Mouse (Mus musculus) embryonic facial prominence, embryonic 14.5 days (tissue): ENCODE measurements around the gene 2310033P09Rik. TPM values are rescaled to one million over a fixed set of nuclear protein-coding genes. Genes with fewer than 3 reads are reported as not detected.

Source experiments
- ATAC-seq: fragments of 200-750 bp; cut with Nextera tagmentation; 2 replicates; pipeline ENCODE4 v1.8.0; 2017; ENCODE audit warnings: low read depth, moderate number of reproducible peaks, moderate TSS enrichment
- DNase-seq: peaks from one replicate; pipeline ENCODE4 v3.0.0-alpha.2; 2015; ENCODE audit warnings: low spot score
- H3K27ac ChIP-seq: fragments of 300-500 bp; sonication (generic); replicated peaks from 2 replicates; pipeline ENCODE4 v1.5.1; 2014; ENCODE audit warnings: low read depth, mild to moderate bottlenecking, low read length, moderate library complexity
- H3K27me3 ChIP-seq: fragments of 300-500 bp; sonication (generic); replicated peaks from 2 replicates; pipeline ENCODE4 v1.6.1; 2014; ENCODE audit warnings: low read length; ENCODE audit not compliant: control insufficient read depth, insufficient read depth
- H3K36me3 ChIP-seq: fragments of 300-500 bp; sonication (generic); 2 replicates; pipeline ENCODE4 v1.6.1; 2014; ENCODE audit warnings: low read length, mixed read lengths; ENCODE audit not compliant: control insufficient read depth, insufficient read depth
- H3K4me1 ChIP-seq: fragments of 300-500 bp; sonication (generic); 2 replicates; pipeline ENCODE4 v1.6.1; 2014; ENCODE audit warnings: antibody characterized with exemption, low read length; ENCODE audit not compliant: control insufficient read depth, insufficient read depth
- H3K4me2 ChIP-seq: fragments of 300-500 bp; sonication (generic); 2 replicates; pipeline ENCODE4 v1.6.1; 2014; ENCODE audit warnings: low read depth, mild to moderate bottlenecking, low read length, moderate library complexity, mixed read lengths
- H3K4me3 ChIP-seq: fragments of 300-500 bp; sonication (generic); 2 replicates; pipeline ENCODE4 v1.5.1; 2014; ENCODE audit warnings: low read depth, mild to moderate bottlenecking, low read length
- H3K9ac ChIP-seq: fragments of 300-500 bp; sonication (generic); 2 replicates; pipeline ENCODE4 v1.6.1; 2014; ENCODE audit warnings: low read depth, mild to moderate bottlenecking, low read length, moderate library complexity, mixed read lengths
- H3K9me3 ChIP-seq: fragments of 300-500 bp; sonication (generic); 2 replicates; pipeline ENCODE4 v1.6.1; 2016; ENCODE audit warnings: low read length; ENCODE audit not compliant: control insufficient read depth
- WGBS: fragments of 180-500 bp; shearing (Covaris S2); extraction: QIAGEN DNeasy Blood & Tissue Kit; methylation state at CpG from one replicate; pipeline ENCODE4 v1.1.7; 2014; 5-methylcytosine and 5-hydroxymethylcytosine counted together
- polyA plus RNA-seq: library from polyadenylated mRNA; unstranded; fragments of >200 nt; fragmentation: Nextera tagmentation; extraction: Ambion mirVana; gene quantifications from 2 replicates; pipeline ENCODE4 v1.2.1, GENCODE M21; 2014

The 2310033P09Rik gene
- polyA plus RNA-seq, 1 experiment from 2014 or later, result 23.9 TPM

DNA sequence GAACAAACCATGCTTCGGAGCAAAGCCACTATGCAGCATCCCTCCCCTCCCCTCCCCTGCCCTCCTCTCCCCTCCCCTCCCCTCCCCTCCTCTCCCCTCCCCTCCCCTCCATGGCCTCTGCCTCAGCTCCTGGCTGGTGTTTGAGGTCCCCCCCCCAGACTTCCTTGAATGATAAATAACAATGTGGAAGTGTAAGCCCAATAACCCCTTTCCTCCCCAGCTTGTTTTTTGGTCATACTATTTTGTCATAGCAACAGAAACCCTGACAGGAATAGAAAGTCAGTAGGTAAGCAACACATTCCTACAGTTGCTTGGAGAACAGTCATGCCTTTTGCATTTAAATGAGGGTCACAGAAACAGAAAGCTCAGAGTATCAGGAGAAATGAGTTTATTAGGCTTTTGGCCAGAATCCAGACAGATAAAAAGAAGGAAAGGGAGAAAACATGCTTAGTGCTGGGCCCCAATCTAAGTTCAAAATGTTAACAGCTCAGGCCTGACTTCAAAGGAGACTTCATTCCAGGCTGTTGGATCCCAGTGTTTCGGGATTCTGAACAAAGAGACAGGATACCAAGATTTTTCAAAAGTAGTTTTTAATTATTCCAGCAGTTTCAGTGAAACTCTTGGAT lies 42.4 kb upstream of the 2310033P09Rik start:
- ATAC-seq, result no peak
- Histone ChIP-seq H3K9me3 (no peaks in the 10 kb centered on the region), H3K27ac (no peak overlapping the region), H3K4me1 (peaks cover 13% of the 10 kb centered on the region), H3K4me2 (no peak overlapping the region), H3K9ac (no peak overlapping the region), H3K4me3 (no peak overlapping the region), H3K27me3 (no peaks in the 10 kb centered on the region), H3K36me3 (no peaks in the 10 kb centered on the region)
- no peak for DNase-seq
- 74% methylated on average over 2 of the region's 2 CpGs for WGBS

DNA sequence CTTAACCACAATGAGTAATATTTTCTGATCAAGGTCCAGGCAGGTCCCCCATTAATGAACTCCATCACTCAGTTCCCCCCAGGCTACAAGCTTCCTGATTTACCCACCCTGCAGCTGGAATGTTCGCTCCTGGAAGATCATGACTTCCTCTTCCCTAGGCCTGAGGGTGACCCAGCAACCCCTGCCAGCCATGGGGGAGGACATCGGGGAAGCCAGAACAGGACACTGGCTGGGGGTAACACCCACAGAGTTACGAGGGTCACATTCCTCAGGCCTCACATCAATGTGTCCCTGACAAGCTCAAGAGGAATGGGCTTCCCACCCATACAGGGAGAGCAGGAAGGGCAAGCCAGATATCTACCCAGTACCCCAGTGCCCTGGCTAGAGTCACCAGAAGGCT lies 38.3 kb upstream of the 2310033P09Rik start:
- DNase-seq, result no peak
- H3K27ac ChIP-seq, result no peak overlapping the region
- H3K4me3 ChIP-seq, result no peak overlapping the region
- no peak for ATAC-seq
- H3K9me3 ChIP-seq, result no peaks in the 10 kb centered on the region
- WGBS, result 61% methylated on average over 3 of the region's 3 CpGs
- peaks cover 7% of the 10 kb centered on the region for H3K27me3 ChIP-seq
- no peaks in the 10 kb centered on the region for H3K4me1 ChIP-seq
- no peaks in the 10 kb centered on the region for H3K36me3 ChIP-seq
- no peak overlapping the region for H3K4me2 ChIP-seq
- no peak overlapping the region for H3K9ac ChIP-seq

DNA sequence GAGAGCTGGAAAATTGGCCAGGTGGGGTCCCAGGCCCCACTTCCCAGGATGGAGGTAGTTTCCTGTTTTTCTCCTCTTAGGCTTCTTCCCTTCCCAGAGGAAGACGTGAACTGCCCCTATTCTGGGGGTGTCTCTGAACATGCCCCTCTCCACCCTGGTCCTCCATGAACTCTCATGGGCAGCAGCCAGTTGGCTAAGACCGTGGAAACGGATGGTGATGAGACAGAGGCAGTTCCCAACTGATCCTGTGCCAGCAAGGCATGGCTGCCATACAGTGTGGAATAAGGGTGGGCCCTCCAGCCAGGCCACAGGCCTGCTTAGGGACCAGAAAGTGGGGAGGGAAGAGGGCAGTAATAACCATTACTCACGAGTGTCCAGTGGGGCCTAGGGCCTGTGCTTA lies 37.6 kb upstream of the 2310033P09Rik start:
- H3K36me3 ChIP-seq, result no peaks in the 10 kb centered on the region
- H3K9me3 ChIP-seq, result no peaks in the 10 kb centered on the region
- no peak overlapping the region for H3K9ac ChIP-seq
- no peak overlapping the region for H3K27ac ChIP-seq
- H3K4me3 ChIP-seq, result no peak overlapping the region
- no peak overlapping the region for H3K4me2 ChIP-seq
- no peaks in the 10 kb centered on the region for H3K4me1 ChIP-seq
- 69% methylated on average over 3 of the region's 4 CpGs for WGBS
- DNase-seq, result no peak
- ATAC-seq, result no peak
- peaks cover 15% of the 10 kb centered on the region for H3K27me3 ChIP-seq

DNA sequence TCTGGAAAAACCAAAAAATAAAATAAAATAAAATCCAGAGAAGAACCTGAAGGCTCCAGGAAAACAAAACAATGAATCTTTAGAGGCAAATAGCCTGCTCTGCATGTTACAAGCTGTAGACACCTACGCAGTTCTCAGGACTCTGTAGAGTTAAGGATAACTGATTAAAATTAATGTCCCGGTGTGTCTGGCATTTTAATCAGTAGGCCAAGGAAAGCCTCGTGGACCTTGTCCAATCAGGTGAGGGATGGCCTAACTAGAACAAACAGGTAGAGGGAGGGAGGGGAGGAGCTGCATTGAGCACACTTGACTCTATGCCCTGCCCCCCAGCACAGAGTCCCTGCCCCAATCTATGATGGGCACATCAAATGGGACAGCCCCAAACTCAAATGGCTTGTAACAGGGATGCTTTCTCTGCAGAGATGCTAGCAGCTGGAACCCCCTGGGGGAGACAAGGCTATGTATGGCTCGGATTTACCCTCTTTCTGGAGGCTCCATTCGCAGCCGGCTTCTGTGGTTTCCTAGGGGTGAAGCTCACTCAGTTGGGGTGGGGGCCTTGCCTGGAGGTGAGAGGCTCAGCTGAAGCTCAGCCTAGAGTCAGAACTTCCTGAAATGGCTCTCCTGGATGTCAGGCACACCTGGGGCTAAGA lies 33.8 kb upstream of the 2310033P09Rik start:
- no peaks in the 10 kb centered on the region for H3K9me3 ChIP-seq
- H3K4me1 ChIP-seq, result no peaks in the 10 kb centered on the region
- no peak overlapping the region for H3K4me3 ChIP-seq
- DNase-seq (no peak), ATAC-seq (no peak)
- H3K36me3 ChIP-seq, result no peaks in the 10 kb centered on the region
- WGBS, result 65% methylated on average over 6 of the region's 6 CpGs
- H3K9ac ChIP-seq, result no peak overlapping the region
- no peak overlapping the region for H3K4me2 ChIP-seq
- no peak overlapping the region for H3K27ac ChIP-seq
- peaks cover 52% of the 10 kb centered on the region for H3K27me3 ChIP-seq

DNA sequence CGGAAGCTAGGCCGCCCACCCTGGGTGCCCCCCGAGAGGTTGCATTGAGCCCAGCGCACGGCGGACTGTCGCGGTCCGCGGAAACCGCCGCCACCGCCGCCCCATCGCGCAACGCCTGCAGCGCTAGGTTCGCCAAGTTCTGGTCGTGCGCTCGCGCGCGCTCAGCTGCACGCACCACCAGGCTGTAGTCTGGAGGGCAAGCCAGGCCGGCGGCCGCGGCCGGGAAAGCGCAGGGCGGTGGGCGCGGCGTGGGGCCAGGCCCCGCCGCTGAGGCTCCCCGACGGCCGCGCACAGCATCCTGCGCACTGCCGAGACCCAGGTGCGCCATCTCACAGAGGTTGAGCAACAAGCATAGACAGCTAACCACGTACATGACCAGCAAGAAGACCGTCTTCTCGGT lies 31.6 kb upstream of the 2310033P09Rik start:
- H3K4me3 ChIP-seq, result peak overlapping the region; percentile 28
- no peaks in the 10 kb centered on the region for H3K4me1 ChIP-seq
- no peaks in the 10 kb centered on the region for H3K36me3 ChIP-seq
- H3K27me3 ChIP-seq, result peaks cover 59% of the 10 kb centered on the region
- DNase-seq (no peak), ATAC-seq (no peak)
- no peak overlapping the region for H3K27ac ChIP-seq
- WGBS, result 8% methylated on average over 13 of the region's 48 CpGs
- peak overlapping the region; percentile 14; the same call in 1 of the 2 replicates for H3K9ac ChIP-seq
- H3K4me2 ChIP-seq, result peak overlapping the region; percentile 38
- no peaks in the 10 kb centered on the region for H3K9me3 ChIP-seq

DNA sequence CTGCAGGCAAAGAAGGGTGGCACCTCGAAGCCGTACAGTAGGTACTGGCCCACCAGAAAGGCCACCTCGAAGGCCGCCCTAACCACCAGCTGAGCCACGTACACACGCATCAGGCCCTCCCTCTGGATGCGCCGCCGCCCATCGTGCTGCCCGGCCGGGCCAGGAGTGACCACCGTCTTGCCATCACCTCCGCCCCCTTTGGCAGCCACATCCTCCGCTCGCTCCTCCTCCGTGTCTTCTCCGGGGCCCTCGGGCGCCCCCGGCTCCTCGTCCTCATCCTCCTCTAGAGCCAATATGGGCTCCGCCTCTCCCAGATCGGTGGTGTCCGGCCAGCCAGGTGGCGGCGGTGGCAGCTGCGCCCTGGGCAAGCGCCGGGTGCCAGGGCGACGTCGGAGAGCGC lies 31.2 kb upstream of the 2310033P09Rik start:
- H3K9ac ChIP-seq, result no peak overlapping the region
- 8% methylated on average over 19 of the region's 34 CpGs for WGBS

DNA sequence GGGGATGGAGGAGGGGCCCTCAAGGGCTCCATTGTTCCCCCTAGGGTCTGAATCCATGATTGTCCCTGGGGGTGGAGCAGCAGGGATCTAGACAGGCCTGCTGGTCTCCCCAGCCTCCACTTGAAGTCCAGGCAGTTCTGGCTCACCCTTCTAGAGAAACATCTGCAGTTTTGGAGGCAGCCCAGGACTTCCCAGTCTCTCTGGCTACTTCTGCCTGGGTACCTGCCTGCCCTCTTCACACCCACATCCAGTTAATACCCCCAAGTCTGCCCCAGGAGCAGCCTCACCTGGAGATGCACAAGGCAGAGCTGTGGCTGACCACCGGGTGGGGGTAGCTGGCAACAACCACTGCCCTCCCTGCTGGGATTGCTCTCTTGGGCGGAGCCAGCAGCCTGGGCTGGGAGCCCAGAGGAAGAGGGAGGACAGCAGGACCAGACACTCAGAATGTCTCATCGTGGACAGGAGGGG lies 25.2 kb upstream of the 2310033P09Rik start, which contains the start of gene Gjc2:
Gene Gjc2 (minus strand): TSS at position 350 of the 468 bp plus-strand sequence.
- WGBS, result 15% methylated on average over 2 of the region's 3 CpGs
- no peak within 1 kb of the TSS for H3K9ac ChIP-seq

More for the DNA sequence above, 31.2 kb upstream of the 2310033P09Rik start:
- Histone ChIP-seq H3K36me3 (no peaks in the 10 kb centered on the region), H3K27ac (no peak overlapping the region), H3K27me3 (peaks cover 59% of the 10 kb centered on the region), H3K9me3 (no peaks in the 10 kb centered on the region), H3K4me3 (peak overlapping the region; percentile 28), H3K4me1 (no peaks in the 10 kb centered on the region), H3K4me2 (peak overlapping the region; percentile 38; the same call in 1 of the 2 replicates)
- ATAC-seq, result no peak
- no peak for DNase-seq

DNA sequence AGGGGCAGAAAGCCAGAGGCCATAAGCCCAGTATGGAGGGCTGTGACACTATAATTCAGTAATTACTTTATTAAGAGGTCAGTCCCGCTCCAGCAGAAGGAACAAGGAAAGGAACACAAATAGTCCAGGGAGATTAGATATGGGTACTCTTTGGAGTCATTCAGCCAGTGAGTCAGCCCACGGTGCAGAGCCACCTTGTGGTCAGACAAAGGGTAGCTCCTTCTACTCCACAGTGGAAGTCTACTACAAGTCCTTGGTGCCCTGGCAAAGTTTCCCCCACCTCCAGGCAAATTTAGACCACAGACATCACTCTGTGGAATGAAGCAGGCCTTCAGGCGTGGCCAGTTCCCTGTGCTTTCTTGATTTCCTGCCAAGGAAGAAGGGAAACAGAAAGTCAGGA lies 24.3 kb upstream of the 2310033P09Rik start:
- 33% methylated on average over 3 of the region's 3 CpGs for WGBS
- Histone ChIP-seq H3K27me3 (peaks cover 11% of the 10 kb centered on the region), H3K36me3 (peaks cover 36% of the 10 kb centered on the region), H3K4me2 (no peak overlapping the region), H3K4me3 (no peak overlapping the region), H3K9ac (no peak overlapping the region), H3K9me3 (no peaks in the 10 kb centered on the region), H3K4me1 (no peaks in the 10 kb centered on the region), H3K27ac (no peak overlapping the region)
- DNase-seq (peak; percentile 50), ATAC-seq (0 out of 2 replicates have a peak, but pooled peaks have one; percentile 42)

More for the DNA sequence above, 25.2 kb upstream of the 2310033P09Rik start, which contains the start of gene Gjc2:
- no peak within 1 kb of the TSS for H3K27ac ChIP-seq
- no peaks in the 10 kb centered on the region for H3K4me1 ChIP-seq
- no peak within 1 kb of the TSS for H3K4me2 ChIP-seq
- peaks cover 21% of the 10 kb centered on the region for H3K27me3 ChIP-seq
- H3K9me3 ChIP-seq, result no peaks in the 10 kb centered on the region
- H3K36me3 ChIP-seq, result peaks cover 36% of the 10 kb centered on the region
- DNase-seq (no peak), ATAC-seq (no peak)
- H3K4me3 ChIP-seq, result no peak within 1 kb of the TSS
